Mouse (Mus musculus) B cell, adult 62 days (primary cell): ENCODE measurements around the gene Fuom. TPM values are rescaled to one million over a fixed set of nuclear protein-coding genes. Genes with fewer than 3 reads are reported as not detected.

Source experiments
- total RNA-seq: library from RNA; stranded (reverse); gene quantifications from 4 replicates; pipeline ENCODE4 v1.2.4, GENCODE M21; 2023

The Fuom gene
- total RNA-seq, result 1.8 to 5.3 TPM (median 4.0 TPM) in 4 replicates

GRCm38 (mm10) chr7:140101993-140102860 is at the start of gene Fuom:
TSS of gene Fuom (minus strand) at chr7:140102441.

GRCm38 (mm10) chr7:140137135-140138020 is 35.1 kb upstream of the Fuom start, which contains the start of gene Mtg1:
TSS of gene Mtg1 (plus strand) at chr7:140137564.

GRCm38 (mm10) chr7:140116329-140117054 is 14.3 kb upstream of the Fuom start, which contains the start of gene Echs1:
TSS of gene Echs1 (minus strand) at chr7:140116476.

GRCm38 (mm10) chr7:140115583-140116328 is 13.5 kb upstream of the Fuom start, which contains the start of gene Paox:
TSS of gene Paox (plus strand) at chr7:140115799.

GRCm38 (mm10) chr7:140092924-140093528 is 9.2 kb downstream of the Fuom start, which contains the start of gene Prap1:
TSS of gene Prap1 (plus strand) at chr7:140093395.

GRCm38 (mm10) chr7:140082242-140082678 is 20.0 kb downstream of the Fuom start, which contains the start of gene Caly:
TSS of gene Caly (minus strand) at chr7:140082548.

GRCm38 (mm10) chr7:140048361-140049114 is 53.7 kb downstream of the Fuom start, which contains the start of gene Msx3:
TSS of gene Msx3 (minus strand) at chr7:140049089.

Other genes starting within 250 kb of the Fuom start
- gene Kndc1, start 207.7 kb downstream of the Fuom start, total RNA-seq, result not detected in 4 replicates
- gene Utf1, start 158.7 kb downstream of the Fuom start, total RNA-seq, result 0.63 to 1.3 TPM (median 0.89 TPM) in 4 replicates
- not detected in 4 replicates for gene 6430531B16Rik, start 123.7 kb downstream of the Fuom start, total RNA-seq
- gene Adam8, start 109.9 kb downstream of the Fuom start, total RNA-seq, result 1.6 to 4.4 TPM (median 3.1 TPM) in 4 replicates
- gene Zfp511, start 66.0 kb downstream of the Fuom start, total RNA-seq, result 34.0 to 41.3 TPM (median 38.2 TPM) in 4 replicates
- gene Tubgcp2, start 65.8 kb downstream of the Fuom start, total RNA-seq, result 32.0 to 37.6 TPM (median 35.1 TPM) in 4 replicates
- not detected in 4 replicates for gene Msx3, start 53.4 kb downstream of the Fuom start, total RNA-seq
- gene Caly, start 19.9 kb downstream of the Fuom start, total RNA-seq, result not detected in 4 replicates
- gene Prap1, start 9.0 kb downstream of the Fuom start, total RNA-seq, result not detected in 4 replicates
- 3.1 to 4.2 TPM (median 3.5 TPM) in 4 replicates for gene Paox, start 13.4 kb upstream of the Fuom start, total RNA-seq
- 22.1 to 27.3 TPM (median 23.2 TPM) in 4 replicates for gene Echs1, start 14.0 kb upstream of the Fuom start, total RNA-seq
- 11.6 to 23.1 TPM (median 20.5 TPM) in 4 replicates for gene Mtg1, start 35.1 kb upstream of the Fuom start, total RNA-seq
- not detected in 4 replicates for gene Sprn, start 52.4 kb upstream of the Fuom start, total RNA-seq
- gene Olfr522, start 62.3 kb upstream of the Fuom start, total RNA-seq, result not detected in 4 replicates
- gene Olfr523, start 70.8 kb upstream of the Fuom start, total RNA-seq, result not detected in 4 replicates
- gene Olfr524, start 103.5 kb upstream of the Fuom start, total RNA-seq, result not detected in 4 replicates
- gene Cd163l1, start 115.8 kb upstream of the Fuom start, total RNA-seq, result not detected in 4 replicates
- gene 5830411N06Rik, start 144.8 kb upstream of the Fuom start, total RNA-seq, result not detected in 4 replicates
- gene Olfr525, start 218.4 kb upstream of the Fuom start, total RNA-seq, result not detected in 4 replicates
- gene Olfr527, start 231.6 kb upstream of the Fuom start, total RNA-seq, result not detected in 4 replicates